Mouse (Mus musculus): ENCODE data around the gene Dcp1a.

GRCm38 (mm10) chr14:30474416-30474815, 4.9 kb upstream of the Dcp1a start:
- TF ChIP-seq CTCF (IDR thresholded peaks at IDR 0.05; ENCODE audit: extremely low read depth, insufficient read depth, insufficient read length, insufficient replicate concordance) (no peak), POLR2A (IDR thresholded peaks at IDR 0.05; ENCODE audit: low read depth, low read length) (no peak)
